Mouse (Mus musculus) 3134 (cell line): ENCODE data around the gene Crebzf.

Experiments used
- DNase-seq: peaks from one replicate; pipeline ENCODE4 v3.0.0-alpha.2; 2011; ENCODE audit warnings: low spot score; ENCODE audit not compliant: insufficient read length; ENCODE audit errors: extremely low read depth

Crebzf gene

DNA sequence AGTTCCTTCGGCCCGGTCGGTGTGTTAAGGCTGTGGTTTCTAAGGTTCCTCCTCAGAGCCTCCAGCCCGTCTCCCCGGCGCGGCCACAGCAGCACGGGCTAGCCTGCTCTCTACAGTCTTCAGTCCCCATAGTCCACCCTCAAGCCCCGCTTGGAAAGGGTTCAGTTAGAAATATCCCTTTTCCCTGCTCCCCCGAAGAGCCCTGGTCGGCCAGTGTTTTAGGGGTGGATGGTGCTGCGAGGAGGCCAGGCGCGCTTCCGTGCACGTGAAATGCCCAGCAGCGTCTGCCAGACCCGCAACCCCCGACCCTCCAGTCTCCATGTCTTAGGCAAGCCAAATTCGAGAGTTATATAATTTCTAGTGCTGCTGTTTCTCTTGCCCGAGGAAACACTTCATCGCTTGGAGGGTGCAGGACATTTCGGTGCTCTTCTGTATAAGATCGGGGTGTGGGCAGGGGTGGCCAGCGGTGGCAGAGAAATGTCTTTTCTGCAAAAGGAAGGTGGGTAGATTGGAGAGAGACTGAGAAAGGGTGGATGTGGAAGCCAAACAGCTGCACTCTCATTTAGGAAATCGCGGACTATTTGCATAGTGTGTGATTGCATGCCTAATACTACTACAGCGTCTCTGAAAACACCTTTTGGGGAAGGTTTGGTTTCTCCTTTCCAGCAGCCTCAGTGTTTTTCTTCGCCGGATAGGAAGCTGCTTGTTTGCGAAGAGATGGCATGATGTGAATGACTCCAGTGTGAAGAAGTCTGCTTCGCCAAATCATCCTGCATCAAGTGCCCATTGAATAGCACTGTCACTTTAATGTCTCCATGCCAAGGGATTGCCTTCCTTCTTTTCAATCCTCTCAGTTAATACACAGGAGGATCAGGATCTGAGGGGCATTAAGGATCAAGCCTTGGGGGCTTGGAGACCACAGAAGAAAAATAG is 34.0 kb downstream of the Crebzf start, which contains the start of gene Dlg2:
Gene Dlg2 (plus strand): TSS at position 360 of the 933 bp plus-strand sequence.
- no peak for DNase-seq

DNA sequence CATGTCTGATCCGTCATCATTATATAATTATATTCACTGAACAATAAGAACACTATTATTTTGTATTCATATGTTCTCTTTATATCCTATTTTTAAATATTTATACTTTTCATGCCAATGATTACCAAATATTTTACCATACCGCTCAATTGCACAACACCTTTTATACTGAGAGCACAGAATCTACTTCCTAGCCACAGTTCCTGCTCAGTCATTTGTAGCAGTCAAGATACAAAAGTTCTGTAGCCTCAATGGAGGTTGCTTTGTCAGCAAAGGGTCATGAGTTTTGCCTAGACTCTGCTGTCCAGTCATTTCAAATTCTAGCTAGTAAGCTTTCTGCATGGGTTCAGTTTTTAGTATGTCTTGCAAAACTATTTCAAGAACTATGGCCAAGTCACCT is 40.1 kb downstream of the Crebzf start:
- DNase-seq: no peak
